14 mouse cellular contexts compared by ENCODE assay signal in genomic region chr2:34355801-34356211, GRCm38 (mm10). TPM values are rescaled to one million over a fixed set of nuclear protein-coding genes. Genes with fewer than 3 reads are reported as not detected.
DNase-seq lines count a peak whose midpoint lies in the region; ATAC-seq lines count a peak whose summit lies in the region.
"Had no signal": no experiment of that assay in that cellular context is flagged by ENCODE, and none has a peak within 500 bp of the region (broad histone marks: within the 10 kb centered on the region; RNA-seq: fewer than 3 reads in every experiment).

No protein-coding gene starts in this region.

- H3K36me3 ChIP-seq in hindbrain, embryonic 11.5 days (ENCODE audit: control insufficient read depth, insufficient read depth, low read length): no peaks in the 10 kb centered on the region
- 0 out of 2 replicates have a peak, but pooled peaks cover 4% of the 10 kb centered on the region for H3K36me3 ChIP-seq in hindbrain, embryonic 10.5 days
- no peaks in the 10 kb centered on the region for H3K36me3 ChIP-seq in forebrain, embryonic 13.5 days (ENCODE audit: poor library complexity, severe bottlenecking)
- H3K36me3 ChIP-seq in neural tube, embryonic 12.5 days: no peaks in the 10 kb centered on the region
- H3K36me3 ChIP-seq: heart, embryonic 12.5 days had no signal

- no peak overlapping the region for H3K9ac ChIP-seq in hindbrain, embryonic 11.5 days (ENCODE audit: low read depth, low read length)
- H3K9ac ChIP-seq in forebrain, embryonic 13.5 days: 0 out of 2 replicates have a peak overlapping the region, but pooled peaks have one; percentile 13
- no peak overlapping the region for H3K9ac ChIP-seq in neural tube, embryonic 12.5 days
- H3K9ac ChIP-seq: heart, embryonic 12.5 days; liver, embryonic 14.5 days had no signal

- H3K4me3 ChIP-seq in hindbrain, embryonic 11.5 days (ENCODE audit: low read depth, low read length): no peak overlapping the region
- H3K4me3 ChIP-seq in hindbrain, embryonic 10.5 days: no peak overlapping the region
- H3K4me3 ChIP-seq in forebrain, embryonic 13.5 days: no peak overlapping the region
- no peak overlapping the region for H3K4me3 ChIP-seq in neural tube, embryonic 12.5 days
- H3K4me3 ChIP-seq: heart, embryonic 12.5 days; left cerebral cortex, adult 2 months; megakaryocyte, embryonic 14.5 days had no signal

- WGBS in hindbrain, embryonic 11.5 days: 45% methylated on average over 7 of the region's 7 CpGs
- WGBS in hindbrain, embryonic 10.5 days: 73% methylated on average over 7 of the region's 7 CpGs
- 11% methylated on average over 7 of the region's 7 CpGs for WGBS in forebrain, embryonic 13.5 days
- WGBS in neural tube, embryonic 12.5 days: 26% methylated on average over 7 of the region's 7 CpGs

- H3K9me3 ChIP-seq in hindbrain, embryonic 11.5 days (ENCODE audit: control insufficient read depth, low read length): no peaks in the 10 kb centered on the region
- no peaks in the 10 kb centered on the region for H3K9me3 ChIP-seq in hindbrain, embryonic 10.5 days
- no peaks in the 10 kb centered on the region for H3K9me3 ChIP-seq in forebrain, embryonic 13.5 days (replicated peaks)
- no peaks in the 10 kb centered on the region for H3K9me3 ChIP-seq in neural tube, embryonic 12.5 days
- H3K9me3 ChIP-seq: heart, embryonic 12.5 days; megakaryocyte, embryonic 14.5 days had no signal

- no peaks in the 10 kb centered on the region for H3K27me3 ChIP-seq in hindbrain, embryonic 11.5 days (ENCODE audit: control insufficient read depth, insufficient read depth, low read length)
- no peaks in the 10 kb centered on the region for H3K27me3 ChIP-seq in hindbrain, embryonic 10.5 days (ENCODE audit: insufficient read depth, poor library complexity, severe bottlenecking)
- H3K27me3 ChIP-seq in forebrain, embryonic 13.5 days: 0 out of 2 replicates have a peak, but pooled peaks cover 5% of the 10 kb centered on the region
- no peaks in the 10 kb centered on the region for H3K27me3 ChIP-seq in neural tube, embryonic 12.5 days (replicated peaks)
- H3K27me3 ChIP-seq: heart, embryonic 12.5 days; megakaryocyte, embryonic 14.5 days had no signal

- DNase-seq in hindbrain, embryonic 11.5 days (ENCODE audit: low spot score): peak; percentile 52
- DNase-seq in hindbrain, embryonic 10.5 days (ENCODE audit: low spot score): no peak
- peak; percentile 55 for DNase-seq in NIH3T3 (ENCODE audit: low read depth)
- no peak for DNase-seq in thymus, postnatal 25 days
- no peak for DNase-seq in T-cell, adult 2 months (ENCODE audit: low spot score)
- DNase-seq in heart, adult 9 months (ENCODE audit: low spot score in 2 of 2): no peak
- DNase-seq: cerebellum, adult 2 months; kidney, adult 18-20 months had no signal

- peak; percentile 43; the same call in 1 of the 2 replicates for ATAC-seq in hindbrain, embryonic 11.5 days (ENCODE audit: low FRiP score)
- ATAC-seq in forebrain, embryonic 13.5 days: peak; percentile 31; the same call in 1 of the 2 replicates
- ATAC-seq in neural tube, embryonic 12.5 days (ENCODE audit: low FRiP score, low read depth): no peak

- no peaks in the 10 kb centered on the region for H3K4me1 ChIP-seq in hindbrain, embryonic 11.5 days (replicated peaks; ENCODE audit: control insufficient read depth, insufficient read depth, low read length)
- peaks cover 28% of the 10 kb centered on the region for H3K4me1 ChIP-seq in hindbrain, embryonic 10.5 days (replicated peaks)
- H3K4me1 ChIP-seq in forebrain, embryonic 13.5 days: peaks cover 47% of the 10 kb centered on the region
- H3K4me1 ChIP-seq in neural tube, embryonic 12.5 days: peaks cover 37% of the 10 kb centered on the region

- H3K4me2 ChIP-seq in hindbrain, embryonic 11.5 days (replicated peaks; ENCODE audit: low read depth, low read length): no peak overlapping the region
- H3K4me2 ChIP-seq in forebrain, embryonic 13.5 days: peak overlapping the region; percentile 19; the same call in 1 of the 2 replicates
- H3K4me2 ChIP-seq in neural tube, embryonic 12.5 days (replicated peaks): 0 out of 2 replicates have a peak overlapping the region, but pooled peaks have one; percentile 1
- H3K4me2 ChIP-seq: heart, embryonic 12.5 days had no signal

- peak overlapping the region; percentile 32; the same call in 1 of the 2 replicates for H3K27ac ChIP-seq in hindbrain, embryonic 11.5 days (ENCODE audit: low read depth, low read length)
- no peak overlapping the region for H3K27ac ChIP-seq in hindbrain, embryonic 10.5 days
- H3K27ac ChIP-seq in forebrain, embryonic 13.5 days: peak overlapping the region; percentile 48
- peak overlapping the region; percentile 3; the same call in 1 of the 2 replicates for H3K27ac ChIP-seq in neural tube, embryonic 12.5 days
- H3K27ac ChIP-seq: left cerebral cortex, adult 2 months; liver, embryonic 14.5 days had no signal

RNA-seq across cellular contexts. Expression of gene Pbx3, which starts 17.1 kb away (rescaled TPM):
- 87.4 and 90.3 TPM in 2 replicates for polyA plus RNA-seq in hindbrain, embryonic 11.5 days (2014; fragmentation: Nextera tagmentation; extraction: Ambion mirVana)
- polyA plus RNA-seq in hindbrain, embryonic 10.5 days (2016; fragmentation: Nextera tagmentation; extraction: Ambion mirVana): 42.9 and 56.6 TPM in 2 replicates
- polyA plus RNA-seq in forebrain, embryonic 13.5 days (2015; fragmentation: Nextera tagmentation; extraction: Ambion mirVana): 40.4 and 64.9 TPM in 2 replicates
- polyA plus RNA-seq in neural tube, embryonic 12.5 days (2016; fragmentation: Nextera tagmentation; extraction: Ambion mirVana): 92.9 and 93.9 TPM in 2 replicates

RNA-seq across cellular contexts. Expression of gene Mapkap1, which starts 50.8 kb away (rescaled TPM):
- 92.5 and 101 TPM in 2 replicates for polyA plus RNA-seq in hindbrain, embryonic 11.5 days (2014; fragmentation: Nextera tagmentation; extraction: Ambion mirVana)
- polyA plus RNA-seq in hindbrain, embryonic 10.5 days (2016; fragmentation: Nextera tagmentation; extraction: Ambion mirVana): 91.9 and 105 TPM in 2 replicates
- 97.8 and 102 TPM in 2 replicates for polyA plus RNA-seq in forebrain, embryonic 13.5 days (2015; fragmentation: Nextera tagmentation; extraction: Ambion mirVana)
- 111 and 114 TPM in 2 replicates for polyA plus RNA-seq in neural tube, embryonic 12.5 days (2016; fragmentation: Nextera tagmentation; extraction: Ambion mirVana)

Comparison
In these comparisons a context has a peak if more than half of its experiments do, and no peak if none do; other contexts are left out.
1. DNase-seq: peak in hindbrain, embryonic 11.5 days (single experiment) and NIH3T3 (single experiment); none in hindbrain, embryonic 10.5 days (single experiment), thymus, postnatal 25 days (single experiment), T-cell, adult 2 months (single experiment) and heart, adult 9 months (0 of 2).